Mouse (Mus musculus) kidney, embryonic 14.5 days (tissue): ENCODE data around the gene Cnbp. TPM values are rescaled to one million over a fixed set of nuclear protein-coding genes. Genes with fewer than 3 reads are reported as not detected.

ENCODE experiments used
- ATAC-seq: fragments of 200-750 bp; cut with Nextera tagmentation; 2 replicates; pipeline ENCODE4 v1.8.0; 2017; ENCODE audit warnings: moderate number of reproducible peaks, mild to moderate bottlenecking, moderate TSS enrichment, moderate library complexity; ENCODE audit not compliant: low FRiP score, low TSS enrichment
- H3K27ac ChIP-seq: fragments of 300-500 bp; sonication (generic); 2 replicates; pipeline ENCODE4 v1.5.1; 2014; ENCODE audit warnings: low read depth, mild to moderate bottlenecking, low read length, moderate library complexity, mixed read lengths
- H3K27me3 ChIP-seq: fragments of 300-500 bp; sonication (generic); 2 replicates; pipeline ENCODE4 v1.6.1; 2014; ENCODE audit warnings: mild to moderate bottlenecking, low read length; ENCODE audit not compliant: control insufficient read depth, insufficient read depth
- H3K36me3 ChIP-seq: fragments of 300-500 bp; sonication (generic); 2 replicates; pipeline ENCODE4 v1.6.1; 2014; ENCODE audit warnings: low read length, mixed read lengths; ENCODE audit not compliant: control insufficient read depth, insufficient read depth
- H3K4me1 ChIP-seq: fragments of 300-500 bp; sonication (generic); 2 replicates; pipeline ENCODE4 v1.6.1; 2014; ENCODE audit warnings: low read length, mixed read lengths; ENCODE audit not compliant: control insufficient read depth, insufficient read depth
- H3K4me2 ChIP-seq: fragments of 300-500 bp; sonication (generic); replicated peaks from 2 replicates; pipeline ENCODE4 v1.6.1; 2014; ENCODE audit warnings: low read depth, mild to moderate bottlenecking, low read length
- H3K4me3 ChIP-seq: fragments of 300-500 bp; sonication (generic); 2 replicates; pipeline ENCODE4 v1.5.1; 2014; ENCODE audit warnings: mild to moderate bottlenecking, low read length
- H3K9ac ChIP-seq: fragments of 300-500 bp; sonication (generic); 2 replicates; pipeline ENCODE4 v1.6.1; 2014; ENCODE audit warnings: low read depth, mild to moderate bottlenecking, low read length, moderate library complexity
- H3K9me3 ChIP-seq: fragments of 300-500 bp; sonication (generic); 2 replicates; pipeline ENCODE4 v1.6.1; 2016; ENCODE audit warnings: low read length; ENCODE audit not compliant: control insufficient read depth
- WGBS: fragments of 180-500 bp; shearing (Covaris S2); extraction: QIAGEN DNeasy Blood & Tissue Kit; methylation state at CpG from one replicate; pipeline ENCODE4 v1.1.7; 2014; 5-methylcytosine and 5-hydroxymethylcytosine counted together
- polyA plus RNA-seq: library from polyadenylated mRNA; unstranded; fragments of >200 nt; fragmentation: Nextera tagmentation; extraction: Ambion mirVana; gene quantifications from 2 replicates; pipeline ENCODE4 v1.2.1, GENCODE M21; 2014

Gene Cnbp
- polyA plus RNA-seq, 1 experiment from 2014 or later: 1,222 TPM

DNA sequence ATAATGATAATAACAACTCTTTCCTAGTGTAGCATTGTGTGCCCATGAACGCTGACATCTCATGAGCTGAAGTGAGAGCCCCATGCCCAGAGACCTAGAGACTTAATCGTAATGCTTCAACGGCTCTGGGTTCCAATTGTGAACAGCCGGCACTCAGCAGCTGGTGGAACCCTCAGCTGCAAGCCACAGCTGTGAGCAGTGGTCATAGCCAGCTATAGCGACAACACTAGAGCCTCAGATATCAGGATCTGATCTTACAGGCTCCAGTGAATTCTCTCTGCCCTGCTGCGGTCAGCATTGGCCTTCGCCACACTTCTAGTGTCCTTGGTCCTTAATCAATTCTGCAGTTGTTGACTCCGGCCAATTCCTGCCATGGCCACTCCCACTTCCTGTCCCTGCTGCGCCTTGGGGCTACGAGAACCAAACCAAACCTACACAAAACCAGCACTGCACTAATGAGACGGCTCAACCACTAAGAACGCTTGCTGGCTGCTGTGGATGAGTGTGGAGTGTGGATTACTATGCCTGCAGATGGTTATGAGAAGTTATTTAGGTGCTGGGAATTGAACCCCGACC lies 25.2 kb upstream of the Cnbp start:
- Histone ChIP-seq H3K4me2 (no peak overlapping the region), H3K4me1 (no peaks in the 10 kb centered on the region), H3K27ac (no peak overlapping the region), H3K9me3 (no peaks in the 10 kb centered on the region), H3K9ac (no peak overlapping the region), H3K4me3 (no peak overlapping the region), H3K36me3 (no peaks in the 10 kb centered on the region), H3K27me3 (no peaks in the 10 kb centered on the region)
- whole genome bisulfite sequencing: 69% methylated on average over 13 of the region's 13 CpGs
- ATAC-seq: no peak

DNA sequence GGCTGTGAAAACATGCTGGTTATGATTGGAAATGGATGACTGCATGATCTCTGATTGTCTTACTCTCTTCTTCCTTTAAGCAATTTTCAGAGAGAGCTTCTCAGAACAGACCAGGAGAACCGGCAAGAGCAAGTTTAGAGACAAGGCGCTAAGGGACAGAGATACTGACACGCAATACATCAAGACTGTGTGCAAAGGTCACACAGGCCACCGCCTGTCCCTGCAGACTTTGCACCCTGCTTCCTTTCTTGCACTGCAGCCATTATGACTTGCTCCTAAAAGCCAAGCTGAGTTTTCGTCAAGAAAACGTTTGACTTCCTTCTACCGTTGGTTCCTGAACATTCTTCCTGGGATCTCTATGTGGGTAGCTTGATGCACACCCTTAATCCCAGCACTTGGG lies 24.7 kb upstream of the Cnbp start:
- Histone ChIP-seq H3K27me3 (no peaks in the 10 kb centered on the region), H3K27ac (no peak overlapping the region), H3K36me3 (no peaks in the 10 kb centered on the region), H3K4me3 (no peak overlapping the region), H3K9ac (no peak overlapping the region), H3K4me1 (no peaks in the 10 kb centered on the region), H3K9me3 (no peaks in the 10 kb centered on the region), H3K4me2 (no peak overlapping the region)
- 83% methylated on average over 7 of the region's 7 CpGs for WGBS
- no peak for ATAC-seq

DNA sequence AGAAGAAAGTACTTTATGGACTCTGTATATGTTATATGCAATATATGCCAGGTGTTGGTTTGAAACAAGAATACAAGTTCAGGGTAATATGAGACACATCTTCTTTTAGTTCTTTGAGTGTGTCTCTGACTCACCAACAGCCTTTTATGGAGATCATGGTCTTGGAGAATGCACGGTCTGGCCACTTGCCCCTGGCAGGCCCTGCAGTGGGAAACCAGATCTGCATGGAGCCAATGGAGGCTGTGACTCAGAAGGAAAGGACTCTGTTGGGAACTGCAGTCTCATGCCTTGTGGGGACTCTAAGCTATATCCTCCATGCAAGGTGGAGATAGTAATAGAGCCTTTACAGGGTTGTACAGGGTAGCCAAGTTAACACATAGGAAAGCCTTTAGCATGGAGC lies 24.2 kb upstream of the Cnbp start:
- H3K4me1 ChIP-seq: no peaks in the 10 kb centered on the region
- WGBS: 77% methylated on average over 1 of the region's 1 CpGs
- ATAC-seq: no peak

DNA sequence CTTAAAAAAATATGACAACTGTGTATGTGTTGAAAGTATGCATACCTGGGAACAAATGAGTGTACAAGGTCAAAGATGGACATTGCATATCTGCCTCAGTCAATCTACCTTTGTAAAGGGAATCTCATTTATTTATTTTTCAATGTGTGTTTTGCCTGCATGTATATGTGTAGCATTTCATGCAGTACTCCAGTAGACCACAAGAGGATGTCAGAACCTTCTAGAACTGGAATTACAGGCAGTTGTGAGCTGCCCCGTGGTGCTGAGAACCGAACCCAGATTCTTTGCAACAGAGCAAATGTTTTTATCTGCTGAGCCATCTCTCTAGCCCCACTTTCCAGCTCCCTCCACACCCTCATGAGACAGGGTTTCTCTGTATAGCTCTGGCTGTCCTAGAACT lies 23.1 kb upstream of the Cnbp start:
- no peak overlapping the region for H3K4me3 ChIP-seq
- H3K4me2 ChIP-seq: no peak overlapping the region
- H3K27ac ChIP-seq: no peak overlapping the region
- no peaks in the 10 kb centered on the region for H3K36me3 ChIP-seq
- no peaks in the 10 kb centered on the region for H3K27me3 ChIP-seq
- H3K9ac ChIP-seq: no peak overlapping the region
- WGBS: 94% methylated on average over 2 of the region's 2 CpGs
- no peaks in the 10 kb centered on the region for H3K4me1 ChIP-seq
- ATAC-seq: no peak
- no peaks in the 10 kb centered on the region for H3K9me3 ChIP-seq

More for the DNA sequence above, 24.2 kb upstream of the Cnbp start:
- Histone ChIP-seq H3K4me2 (no peak overlapping the region), H3K27me3 (no peaks in the 10 kb centered on the region), H3K36me3 (no peaks in the 10 kb centered on the region), H3K9me3 (no peaks in the 10 kb centered on the region), H3K4me3 (no peak overlapping the region), H3K9ac (no peak overlapping the region), H3K27ac (no peak overlapping the region)

DNA sequence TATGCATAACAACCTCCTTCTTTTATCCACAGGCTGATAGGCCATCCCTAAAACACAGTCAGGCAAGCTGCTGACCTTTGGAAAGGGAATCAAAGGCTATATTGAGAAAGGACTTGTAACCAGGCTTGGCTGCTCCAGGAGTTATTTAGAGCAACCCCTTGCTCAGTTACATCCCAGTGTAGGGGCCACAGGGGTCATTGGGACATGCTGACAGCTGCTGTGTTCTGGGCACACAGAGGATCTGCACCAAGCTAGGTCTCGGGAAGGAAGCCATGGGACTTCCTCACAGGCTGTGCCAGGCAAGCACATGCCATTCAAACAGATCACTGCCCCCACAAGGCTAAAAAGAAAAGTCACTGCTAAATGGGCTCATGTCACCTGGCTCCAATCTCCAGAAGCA lies 22.2 kb upstream of the Cnbp start:
- Histone ChIP-seq H3K4me3 (no peak overlapping the region), H3K36me3 (no peaks in the 10 kb centered on the region), H3K27ac (no peak overlapping the region), H3K9me3 (no peaks in the 10 kb centered on the region), H3K9ac (no peak overlapping the region), H3K4me2 (no peak overlapping the region), H3K4me1 (no peaks in the 10 kb centered on the region), H3K27me3 (no peaks in the 10 kb centered on the region)
- no peak for ATAC-seq
- 40% methylated on average over 1 of the region's 1 CpGs for WGBS

DNA sequence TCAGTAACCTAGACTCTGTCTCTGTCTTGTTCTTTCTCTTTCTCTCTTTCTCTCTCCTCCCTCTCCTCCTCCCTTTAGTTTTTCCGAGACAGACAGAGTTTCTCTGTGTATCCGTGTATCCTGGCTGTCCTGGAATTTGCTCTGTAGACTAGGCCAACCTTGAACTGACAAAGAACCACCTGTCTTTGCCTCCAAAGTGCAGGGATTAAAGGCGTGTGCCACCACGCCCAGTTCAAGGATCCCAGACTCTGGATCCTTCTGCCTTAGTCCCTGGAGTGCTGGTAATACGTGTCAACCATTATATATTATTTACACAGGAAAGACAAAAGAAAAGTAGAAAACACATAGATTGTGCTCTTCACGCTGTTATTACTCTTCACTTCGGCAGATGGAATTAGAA lies 20.3 kb upstream of the Cnbp start:
- H3K9me3 ChIP-seq: no peaks in the 10 kb centered on the region
- H3K9ac ChIP-seq: no peak overlapping the region
- H3K4me2 ChIP-seq: no peak overlapping the region
- no peaks in the 10 kb centered on the region for H3K27me3 ChIP-seq
- 90% methylated on average over 7 of the region's 7 CpGs for WGBS
- no peak overlapping the region for H3K27ac ChIP-seq
- no peak overlapping the region for H3K4me3 ChIP-seq
- ATAC-seq: no peak
- no peaks in the 10 kb centered on the region for H3K4me1 ChIP-seq
- H3K36me3 ChIP-seq: no peaks in the 10 kb centered on the region

DNA sequence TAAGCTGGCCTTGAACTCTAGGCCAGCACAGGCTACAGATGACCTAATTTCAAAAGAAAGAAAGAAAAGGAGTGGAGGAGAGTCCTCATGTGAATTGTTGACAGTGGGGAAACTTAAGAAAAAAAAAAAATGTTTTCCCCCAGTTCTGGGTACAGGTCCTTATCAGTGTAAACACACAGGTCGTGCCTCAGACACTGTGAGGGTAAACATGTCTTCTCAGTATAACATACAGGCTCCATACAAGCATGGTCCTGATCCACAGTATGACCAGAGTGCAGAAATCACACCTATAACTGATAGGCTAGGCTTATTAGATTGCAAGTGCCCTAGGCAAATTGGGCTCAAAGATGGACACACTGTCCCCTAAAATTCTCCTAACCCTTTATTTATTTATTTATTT lies 19.5 kb upstream of the Cnbp start:
- Histone ChIP-seq H3K4me1 (no peaks in the 10 kb centered on the region), H3K4me3 (no peak overlapping the region), H3K9me3 (no peaks in the 10 kb centered on the region), H3K27me3 (no peaks in the 10 kb centered on the region), H3K27ac (no peak overlapping the region), H3K36me3 (no peaks in the 10 kb centered on the region), H3K4me2 (no peak overlapping the region), H3K9ac (no peak overlapping the region)
- no peak for ATAC-seq
- WGBS: 72% methylated on average over 1 of the region's 1 CpGs

DNA sequence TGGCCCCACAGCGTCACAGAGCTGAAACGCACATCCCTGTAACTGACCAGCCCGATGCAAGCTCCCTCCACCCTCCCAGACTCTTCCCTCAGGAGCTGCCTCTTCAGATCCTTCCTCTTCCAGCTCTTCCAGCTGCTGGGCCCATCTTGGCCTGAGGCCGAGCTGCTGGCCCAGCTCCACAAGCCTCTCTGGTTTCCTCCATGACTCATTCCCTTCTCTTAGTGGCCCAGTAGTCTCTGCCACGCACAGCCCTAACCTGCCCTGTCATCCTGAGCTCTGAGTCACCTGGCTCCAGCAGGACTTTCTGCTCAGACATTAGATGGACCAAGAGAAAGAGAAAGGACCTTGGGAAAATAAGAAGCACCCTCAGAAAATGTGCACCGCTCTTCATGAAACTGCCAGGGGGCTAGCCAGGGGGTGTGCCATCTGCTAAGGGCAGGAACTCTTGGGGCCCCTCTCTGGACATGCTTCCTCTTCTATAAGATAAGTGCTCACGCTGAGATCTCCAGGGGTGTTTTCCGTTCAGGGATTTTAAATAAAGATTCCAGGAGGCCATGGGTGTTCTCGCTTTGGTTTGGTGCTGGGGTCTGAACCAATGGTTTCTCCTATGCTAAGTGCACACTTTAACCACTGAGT lies 18.1 kb upstream of the Cnbp start:
- Histone ChIP-seq H3K27ac (no peak overlapping the region), H3K9me3 (no peaks in the 10 kb centered on the region), H3K9ac (no peak overlapping the region), H3K27me3 (no peaks in the 10 kb centered on the region), H3K4me1 (no peaks in the 10 kb centered on the region), H3K4me2 (no peak overlapping the region), H3K36me3 (no peaks in the 10 kb centered on the region), H3K4me3 (no peak overlapping the region)
- 77% methylated on average over 9 of the region's 9 CpGs for WGBS
- ATAC-seq: no peak

DNA sequence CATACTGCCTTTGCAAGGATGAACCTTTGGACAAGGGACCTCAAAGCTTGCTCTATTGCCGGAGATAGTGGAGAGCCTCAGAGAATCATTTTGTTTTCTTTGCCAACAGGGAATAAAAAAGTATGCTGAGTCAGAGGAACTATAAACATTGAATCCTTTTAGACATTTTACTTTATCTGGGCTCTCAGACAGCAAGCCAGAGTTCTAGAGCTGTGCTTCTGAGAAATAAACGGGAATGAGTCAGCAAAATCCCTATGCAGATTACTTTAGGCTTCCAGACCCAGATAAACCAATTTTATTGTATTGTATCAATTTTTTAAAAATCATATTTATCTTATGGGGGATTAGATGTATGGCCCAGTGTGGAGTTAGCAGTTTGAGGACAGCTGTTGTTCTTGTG lies 16.4 kb upstream of the Cnbp start:
- no peaks in the 10 kb centered on the region for H3K4me1 ChIP-seq
- WGBS: 77% methylated on average over 2 of the region's 2 CpGs
- H3K27ac ChIP-seq: no peak overlapping the region

More for the DNA sequence above, 16.4 kb upstream of the Cnbp start:
- no peaks in the 10 kb centered on the region for H3K36me3 ChIP-seq
- no peak overlapping the region for H3K4me2 ChIP-seq
- ATAC-seq: no peak
- no peaks in the 10 kb centered on the region for H3K27me3 ChIP-seq
- H3K4me3 ChIP-seq: no peak overlapping the region
- H3K9ac ChIP-seq: no peak overlapping the region
- H3K9me3 ChIP-seq: no peaks in the 10 kb centered on the region
